Mouse (Mus musculus): Measurements from ENCODE around the gene Usp6nl. TPM values are rescaled to one million over a fixed set of nuclear protein-coding genes. Genes with fewer than 3 reads are reported as not detected.
A peak's percentile ranks its signal among the peaks of the same experiment; 100 is the strongest.

Usp6nl gene
- total and polyA plus RNA-seq, 2 experiments from 2014 or later: 3.4 to 8.9 TPM

GRCm38 (mm10) chr2:6463772-6464661 lies 141.6 kb downstream of the Usp6nl start:
- WGBS: 12% methylated on average over 10 of the region's 10 CpGs
- Histone ChIP-seq H3K4me3 (ENCODE audit: low read depth, low read length) (0 out of 2 replicates have a peak overlapping the region, but pooled peaks have one; percentile 14), H3K36me3 (replicated peaks; ENCODE audit: control insufficient read depth, insufficient read depth, low read length) (no peaks in the 10 kb centered on the region), H3K4me1 (ENCODE audit: control insufficient read depth, insufficient read depth) (no peaks in the 10 kb centered on the region), H3K9ac (replicated peaks; ENCODE audit: low read depth, low read length) (no peak overlapping the region), H3K9me3 (replicated peaks; ENCODE audit: control insufficient read depth, low read length) (no peaks in the 10 kb centered on the region), H3K27ac (ENCODE audit: low read depth) (peak overlapping the region; percentile 87), H3K4me2 (ENCODE audit: low read depth, low read length) (peak overlapping the region; percentile 36), H3K27me3 (ENCODE audit: control insufficient read depth, insufficient read depth, low read length) (no peaks in the 10 kb centered on the region)
- TF ChIP-seq CTCF (IDR thresholded peaks at IDR 0.05; ENCODE audit: low read depth) (no peak), EP300 (IDR thresholded peaks at IDR 0.05; ENCODE audit: low read depth) (peak; percentile 42; the same call in 1 of the 2 replicates)
- DNase-seq (ENCODE audit: low spot score): peak; percentile 85
- ATAC-seq (ENCODE audit: insufficient read depth, low read depth): peak; percentile 82

DNA sequence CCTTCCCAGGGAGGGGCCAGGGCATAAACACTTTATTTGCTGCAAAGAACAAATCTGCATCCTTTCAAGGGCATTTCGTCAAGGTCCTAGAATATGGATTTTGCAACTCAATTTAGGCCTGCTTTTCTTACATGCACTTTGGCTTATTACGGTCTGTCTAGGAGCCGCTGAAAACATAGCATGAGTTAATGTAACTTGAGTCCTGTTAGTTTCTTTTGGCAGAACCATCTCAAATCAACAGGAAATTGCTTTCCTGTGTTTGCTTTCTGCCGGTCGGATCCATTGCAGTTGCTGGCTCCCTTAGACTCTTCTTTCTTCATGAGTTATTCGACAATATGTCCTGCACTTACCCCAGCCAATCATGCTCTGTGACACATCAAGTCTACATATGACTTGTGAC lies 143.9 kb downstream of the Usp6nl start:
- DNase-seq (ENCODE audit: low spot score) (no peak), ATAC-seq (ENCODE audit: insufficient read depth, low read depth) (no peak)
- H3K36me3 ChIP-seq (replicated peaks; ENCODE audit: control insufficient read depth, insufficient read depth, low read length): no peaks in the 10 kb centered on the region
- no peaks in the 10 kb centered on the region for H3K27me3 ChIP-seq (ENCODE audit: control insufficient read depth, insufficient read depth, low read length)
- H3K9ac ChIP-seq (replicated peaks; ENCODE audit: low read depth, low read length): no peak overlapping the region
- no peak for TF ChIP-seq CTCF (IDR thresholded peaks at IDR 0.05; ENCODE audit: low read depth)
- no peak for TF ChIP-seq EP300 (IDR thresholded peaks at IDR 0.05; ENCODE audit: low read depth)
- peaks cover 2% of the 10 kb centered on the region for H3K4me1 ChIP-seq (ENCODE audit: control insufficient read depth, insufficient read depth)
- no peak overlapping the region for H3K4me3 ChIP-seq (ENCODE audit: low read depth, low read length)
- H3K9me3 ChIP-seq (replicated peaks; ENCODE audit: control insufficient read depth, low read length): no peaks in the 10 kb centered on the region
- 67% methylated on average over 6 of the region's 6 CpGs for WGBS
- no peak overlapping the region for H3K27ac ChIP-seq (ENCODE audit: low read depth)
- H3K4me2 ChIP-seq (ENCODE audit: low read depth, low read length): no peak overlapping the region

GRCm38 (mm10) chr2:6467318-6467717 lies 144.9 kb downstream of the Usp6nl start:
- Histone ChIP-seq H3K36me3 (replicated peaks; ENCODE audit: control insufficient read depth, insufficient read depth, low read length) (no peaks in the 10 kb centered on the region), H3K9ac (replicated peaks; ENCODE audit: low read depth, low read length) (no peak overlapping the region), H3K4me1 (ENCODE audit: control insufficient read depth, insufficient read depth) (peaks cover 6% of the 10 kb centered on the region), H3K27ac (ENCODE audit: low read depth) (no peak overlapping the region), H3K4me2 (ENCODE audit: low read depth, low read length) (no peak overlapping the region), H3K9me3 (replicated peaks; ENCODE audit: control insufficient read depth, low read length) (no peaks in the 10 kb centered on the region), H3K4me3 (ENCODE audit: low read depth, low read length) (no peak overlapping the region), H3K27me3 (ENCODE audit: control insufficient read depth, insufficient read depth, low read length) (no peaks in the 10 kb centered on the region)
- WGBS: 95% methylated on average over 3 of the region's 3 CpGs
- TF ChIP-seq CTCF (IDR thresholded peaks at IDR 0.05; ENCODE audit: low read depth): no peak
- no peak for TF ChIP-seq EP300 (IDR thresholded peaks at IDR 0.05; ENCODE audit: low read depth)
- ATAC-seq (ENCODE audit: insufficient read depth, low read depth): no peak
- no peak for DNase-seq (ENCODE audit: low spot score)

- Histone ChIP-seq H3K27ac (ENCODE audit: low read depth) (no peak overlapping the region), H3K36me3 (replicated peaks; ENCODE audit: control insufficient read depth, insufficient read depth, low read length) (no peaks in the 10 kb centered on the region), H3K4me3 (ENCODE audit: low read depth, low read length) (no peak overlapping the region), H3K27me3 (ENCODE audit: control insufficient read depth, insufficient read depth, low read length) (no peaks in the 10 kb centered on the region), H3K4me2 (ENCODE audit: low read depth, low read length) (no peak overlapping the region), H3K9ac (replicated peaks; ENCODE audit: low read depth, low read length) (no peak overlapping the region), H3K4me1 (ENCODE audit: control insufficient read depth, insufficient read depth) (peaks cover 6% of the 10 kb centered on the region), H3K9me3 (replicated peaks; ENCODE audit: control insufficient read depth, low read length) (no peaks in the 10 kb centered on the region)
- ATAC-seq (ENCODE audit: insufficient read depth, low read depth) (peak; percentile 54; the same call in 1 of the 2 replicates), DNase-seq (ENCODE audit: low spot score) (peak; percentile 76)
- TF ChIP-seq CTCF (IDR thresholded peaks at IDR 0.05; ENCODE audit: low read depth): peak; percentile 93
- no peak for TF ChIP-seq EP300 (IDR thresholded peaks at IDR 0.05; ENCODE audit: low read depth)
- WGBS: 23% methylated on average over 9 of the region's 9 CpGs
Measured at GRCm38 (mm10) chr2:6469164-6469563, 146.7 kb downstream of the Usp6nl start.

DNA sequence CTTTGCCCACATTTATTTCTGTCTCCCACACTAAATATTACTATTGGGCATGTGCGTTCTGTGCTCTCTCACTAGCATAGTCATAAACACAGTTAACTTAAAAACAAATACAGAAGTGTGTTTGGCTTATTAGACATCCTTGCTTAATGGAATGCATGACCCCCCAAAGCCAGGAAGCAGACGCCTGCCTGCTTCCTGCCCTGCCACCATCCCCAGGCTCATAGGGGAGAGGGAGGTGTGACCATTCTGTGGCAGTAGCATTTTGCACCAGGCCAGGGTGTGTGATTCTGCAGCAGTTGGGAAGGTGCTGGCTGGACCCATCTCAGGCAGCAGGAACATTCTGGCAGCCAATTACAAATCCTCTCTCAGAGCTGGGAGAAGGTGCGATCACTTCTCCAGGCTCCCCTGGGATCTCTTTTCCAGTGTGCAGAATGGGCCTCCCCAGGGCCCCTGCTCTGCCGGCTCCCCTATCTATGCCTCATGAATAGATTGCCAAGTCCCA lies 148.7 kb downstream of the Usp6nl start:
- H3K4me1 ChIP-seq (ENCODE audit: control insufficient read depth, insufficient read depth): peaks cover 6% of the 10 kb centered on the region
- 46% methylated on average over 4 of the region's 4 CpGs for WGBS
- 0 out of 2 replicates have a peak overlapping the region, but pooled peaks have one; percentile 32 for H3K27ac ChIP-seq (ENCODE audit: low read depth)
- no peaks in the 10 kb centered on the region for H3K9me3 ChIP-seq (replicated peaks; ENCODE audit: control insufficient read depth, low read length)
- no peak for ATAC-seq (ENCODE audit: insufficient read depth, low read depth)
- H3K9ac ChIP-seq (replicated peaks; ENCODE audit: low read depth, low read length): no peak overlapping the region
- H3K4me3 ChIP-seq (ENCODE audit: low read depth, low read length): no peak overlapping the region
- H3K27me3 ChIP-seq (ENCODE audit: control insufficient read depth, insufficient read depth, low read length): no peaks in the 10 kb centered on the region
- DNase-seq (ENCODE audit: low spot score): no peak
- no peak overlapping the region for H3K4me2 ChIP-seq (ENCODE audit: low read depth, low read length)
- H3K36me3 ChIP-seq (replicated peaks; ENCODE audit: control insufficient read depth, insufficient read depth, low read length): no peaks in the 10 kb centered on the region
- TF ChIP-seq CTCF (IDR thresholded peaks at IDR 0.05; ENCODE audit: low read depth): no peak
- no peak for TF ChIP-seq EP300 (IDR thresholded peaks at IDR 0.05; ENCODE audit: low read depth)

All from heart, postnatal 0 days (tissue).